Mouse (Mus musculus) layer of hippocampus, adult 18-20 months (tissue): ENCODE data around the gene Sncb. TPM values are rescaled to one million over a fixed set of nuclear protein-coding genes. Genes with fewer than 3 reads are reported as not detected.
"Not testable (repeated sequence)": the region's sequence is repeated elsewhere in the genome, so short reads cannot be mapped to it uniquely, and the experiment has no call there.

Experiments used
- DNase-seq, 2 experiments: peaks; one replicate each; pipeline ENCODE4 v3.0.0; 2022; ENCODE audit warnings: low spot score in 2 of 2
- long read RNA-seq: library from polyadenylated mRNA; stranded (forward); transcript quantifications from one replicate; pipeline ENCODE4 v2.0.0, GENCODE M21; 2021
- total RNA-seq, 2 experiments: library from RNA; stranded (reverse); gene quantifications; 2 replicates each; pipeline ENCODE4 v1.2.3; 2021

Sncb gene
- 100 to 1,000 TPM; 687 to 705 TPM for total RNA-seq
- long read RNA-seq, transcript Sncb-201 (6 exons, 1,351 nt), result major isoform, 207 of 238 reads
- long read RNA-seq, partial matches to known transcripts, result 10 of 238 reads
- long read RNA-seq, other reads (novel, unspliced or antisense), result 19 of 238 reads

DNA sequence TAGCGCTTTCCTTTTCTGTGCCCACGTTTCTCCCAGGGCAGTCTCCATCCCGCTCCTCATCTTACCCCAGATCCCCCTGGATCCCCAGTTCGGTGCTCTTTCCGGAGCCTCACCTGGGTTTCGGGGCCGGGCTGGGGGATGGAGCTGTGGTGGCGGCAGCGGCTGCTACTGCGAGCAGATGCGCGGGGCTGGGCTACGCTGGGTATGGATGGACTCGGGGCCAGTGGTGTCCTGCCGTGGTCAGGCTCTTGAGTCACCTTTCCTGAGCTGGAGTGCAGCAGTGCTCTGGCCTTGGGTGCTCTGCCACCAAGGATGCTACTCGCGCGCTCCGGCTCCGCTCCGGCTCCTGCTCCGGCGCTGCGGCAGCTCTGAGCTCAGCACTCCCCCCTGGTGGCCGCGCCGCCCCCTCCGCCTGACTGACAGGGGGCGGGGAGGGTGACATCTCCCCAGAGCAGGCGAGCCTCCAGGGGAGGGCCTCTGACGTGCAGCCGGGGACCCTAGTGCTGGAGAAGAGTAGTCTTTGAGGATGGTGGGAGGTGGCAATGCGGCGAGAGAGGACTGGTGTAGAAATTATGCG, at the start of gene Sncb:
TSS of gene Sncb (minus strand) at position 404 of the 577 bp plus-strand sequence.
- peak; percentile 84 to 86 for DNase-seq

DNA sequence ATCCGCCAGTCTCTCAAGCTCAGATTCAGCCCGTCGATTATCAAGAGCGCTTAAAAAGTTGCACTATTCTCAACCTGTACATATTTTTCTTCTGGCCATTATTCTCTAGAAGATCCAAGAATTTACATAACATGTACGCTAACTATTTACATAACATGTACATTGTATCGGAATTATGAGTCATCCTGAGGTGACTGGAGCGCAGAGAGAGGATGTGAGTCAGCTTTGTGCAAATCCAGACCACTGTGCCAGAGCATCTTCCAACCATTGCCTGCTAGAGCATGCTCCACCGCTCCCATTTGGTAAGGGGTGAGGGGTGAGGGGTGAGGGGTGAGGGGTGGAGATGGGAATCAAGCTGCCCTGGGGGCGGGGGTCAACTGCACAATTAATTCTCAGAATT, 47.0 kb upstream of the Sncb start:
- DNase-seq, result no peak

DNA sequence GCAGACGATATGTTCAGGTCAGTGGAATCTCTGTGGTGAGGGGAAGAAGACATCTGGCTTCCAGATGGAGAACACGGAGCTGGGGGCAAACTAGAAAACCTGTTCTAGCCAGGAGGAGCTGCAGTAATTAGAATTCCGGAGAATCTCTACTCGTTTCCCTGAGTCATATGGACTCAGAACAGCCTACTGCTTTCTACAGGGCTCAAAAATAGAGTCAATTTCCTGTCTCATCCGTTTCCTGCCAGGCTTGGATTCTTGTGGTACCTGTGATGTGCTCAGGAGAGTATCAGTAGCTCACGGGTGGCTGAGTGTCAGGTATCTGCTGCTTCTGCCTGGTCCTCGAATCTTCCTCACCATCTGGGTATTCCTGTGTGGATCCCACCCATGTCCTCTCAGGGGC, 45.1 kb upstream of the Sncb start:
- peak in 1 of 2 experiments; percentile 24 for DNase-seq

DNA sequence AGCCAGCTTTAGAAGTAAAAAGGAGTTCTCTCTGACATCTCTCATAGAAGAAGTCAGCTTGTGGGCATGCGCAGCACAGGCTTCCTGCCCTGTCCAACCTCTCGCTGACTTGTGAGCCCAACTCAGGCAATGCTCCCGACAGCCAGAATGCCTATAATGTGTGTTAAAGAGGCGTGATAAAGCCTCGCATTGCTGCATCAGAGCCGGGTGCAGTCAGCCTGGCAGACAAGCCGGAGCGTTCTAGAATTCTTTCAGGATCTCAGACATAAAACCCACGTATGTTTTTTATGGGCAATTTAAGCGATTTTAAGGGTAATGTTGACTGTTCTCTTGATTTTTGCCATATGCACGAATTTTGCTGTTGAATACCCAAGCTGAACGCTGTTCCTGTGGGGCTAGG, 41.7 kb upstream of the Sncb start:
- DNase-seq, result peak in 1 of 2 experiments; percentile 41

DNA sequence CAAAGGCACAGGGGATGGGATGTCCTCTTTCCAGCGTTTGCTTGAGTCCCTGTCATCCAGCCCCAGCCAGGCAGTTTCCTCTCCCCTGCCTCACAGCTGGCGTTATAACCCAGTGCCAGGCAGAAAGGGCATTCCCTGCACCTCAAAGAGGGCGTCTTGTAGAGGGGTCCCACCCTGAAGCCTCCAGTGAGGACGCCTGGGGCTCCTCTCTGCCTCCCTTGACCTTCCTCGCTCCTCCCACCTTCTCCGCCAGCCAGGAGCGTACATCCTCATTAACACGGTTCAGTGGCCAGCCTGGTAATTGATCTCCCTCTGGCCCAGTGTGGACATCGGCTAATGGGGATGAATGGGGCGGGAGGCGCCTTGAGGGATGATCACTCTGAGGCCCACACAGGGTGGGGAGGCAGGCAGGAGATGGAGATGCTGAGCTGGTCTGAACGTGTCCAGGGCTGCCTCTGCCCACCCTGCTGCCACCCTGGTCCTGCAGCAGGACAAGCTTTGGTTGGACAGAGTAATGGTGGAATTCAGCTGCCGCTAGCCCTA, 40.1 kb upstream of the Sncb start:
- DNase-seq, result no peak

DNA sequence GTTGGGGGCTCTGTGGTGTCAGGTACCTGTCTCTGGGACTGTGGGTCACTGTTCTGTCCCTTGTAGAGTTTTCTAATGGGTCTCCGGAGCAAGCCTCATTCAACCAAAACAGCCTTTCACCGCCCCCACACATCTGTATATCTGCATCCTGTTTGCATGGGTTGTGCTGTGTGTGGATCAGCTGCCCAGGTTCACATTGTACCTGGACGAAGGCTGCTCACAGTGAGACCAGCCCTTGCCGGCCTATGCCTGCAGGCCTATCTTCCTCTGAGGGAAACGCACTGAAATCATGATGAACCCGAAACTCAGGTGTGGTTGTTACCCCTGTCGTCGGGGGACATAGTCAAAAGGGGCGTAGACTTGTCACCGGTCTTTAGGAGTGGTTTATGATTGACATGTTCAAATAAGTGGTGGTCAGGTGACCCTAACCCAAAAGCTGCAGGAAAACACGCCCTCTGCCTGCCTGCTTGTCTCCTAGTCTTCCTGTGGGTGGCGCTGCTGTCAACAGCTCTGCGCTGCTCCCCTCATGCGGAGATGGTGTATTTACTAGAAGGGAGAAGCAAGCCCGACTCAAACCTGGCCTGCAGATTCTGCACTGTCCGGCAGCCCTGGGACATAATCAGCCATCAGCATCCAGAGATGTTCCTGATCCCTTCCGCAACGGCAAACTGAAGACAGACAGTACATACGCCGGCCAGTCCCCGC, 38.9 kb upstream of the Sncb start:
- DNase-seq, result peak; percentile 66 to 81

DNA sequence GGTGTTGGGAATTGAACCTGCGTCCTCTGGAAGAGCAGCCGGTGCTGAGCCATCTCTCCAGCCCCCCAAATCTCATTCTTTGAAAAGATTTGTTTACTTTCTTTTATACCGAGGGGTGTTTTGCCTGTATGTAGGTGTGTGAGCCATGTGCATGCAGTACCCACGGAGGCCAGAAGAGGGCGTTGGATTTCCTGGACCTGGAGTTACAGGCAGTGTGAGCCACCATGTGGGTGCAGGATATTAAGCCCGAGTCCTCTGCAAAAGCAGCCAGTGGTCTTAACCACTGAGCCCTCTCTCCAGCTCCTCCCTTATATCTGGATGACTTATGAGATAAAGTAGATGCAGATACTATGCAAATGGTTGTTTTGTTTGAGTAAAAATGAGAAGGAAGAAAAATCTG, 36.6 kb upstream of the Sncb start:
- DNase-seq, result no peak

DNA sequence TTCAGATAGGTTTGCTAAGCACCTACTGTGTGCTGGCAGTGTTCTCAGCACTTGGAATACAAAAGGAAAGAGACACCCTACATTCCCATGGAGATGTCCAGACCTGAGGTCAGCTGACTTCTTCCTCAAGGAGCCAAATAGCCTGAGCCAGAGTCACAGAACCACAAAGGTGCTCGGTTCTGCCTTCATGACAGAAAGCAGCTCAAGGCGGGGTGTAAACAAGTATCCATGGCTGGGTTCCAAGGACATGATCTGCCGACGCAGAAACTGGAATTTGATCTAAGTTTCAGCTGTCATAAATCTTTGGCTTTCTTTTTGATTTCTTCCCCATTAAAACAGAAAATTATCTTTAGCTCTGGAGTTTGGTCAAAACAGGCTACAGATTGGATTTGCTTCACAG, 33.8 kb upstream of the Sncb start:
- DNase-seq, result peak in 1 of 2 experiments; percentile 59

DNA sequence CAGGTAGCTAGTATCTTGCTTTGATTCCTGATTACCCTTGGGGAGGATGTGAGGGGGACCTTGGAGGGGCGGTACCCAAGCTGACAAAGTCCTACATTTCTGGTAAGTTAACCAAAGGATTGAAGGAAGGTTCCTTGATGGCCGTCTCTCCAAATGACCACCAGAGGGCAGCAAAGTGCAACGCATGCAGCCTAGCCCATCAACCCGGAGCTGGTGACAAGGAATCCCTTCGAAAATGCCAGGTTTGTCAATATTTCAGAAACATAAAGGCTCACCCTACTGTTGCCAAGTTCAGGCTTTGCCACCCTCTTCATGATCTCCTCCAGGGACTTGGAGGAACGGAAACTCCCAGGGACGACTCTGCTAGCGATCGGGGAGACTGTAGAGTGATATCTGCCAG, 33.3 kb upstream of the Sncb start:
- DNase-seq, result peak; percentile 79 to 93

DNA sequence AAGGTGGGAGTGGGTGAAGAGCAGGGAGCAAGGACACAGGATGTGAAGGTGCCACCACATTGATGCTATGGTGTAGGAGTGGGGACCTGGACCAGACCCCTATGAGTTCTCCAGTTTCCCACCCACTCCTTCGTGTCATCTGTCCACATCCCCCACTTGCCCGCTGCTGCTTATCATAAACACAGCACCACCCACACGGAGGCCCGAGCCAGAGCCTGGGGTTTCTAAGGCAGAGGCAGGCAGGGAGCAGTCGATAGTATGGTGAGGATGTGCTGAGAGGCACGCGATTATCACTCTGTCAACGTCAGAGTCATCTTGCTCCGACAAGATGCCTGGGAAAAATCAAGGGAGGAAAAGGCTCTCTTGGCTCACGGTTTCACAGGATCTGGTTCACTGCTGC, 32.3 kb upstream of the Sncb start:
- peak; percentile 65 to 83 for DNase-seq

DNA sequence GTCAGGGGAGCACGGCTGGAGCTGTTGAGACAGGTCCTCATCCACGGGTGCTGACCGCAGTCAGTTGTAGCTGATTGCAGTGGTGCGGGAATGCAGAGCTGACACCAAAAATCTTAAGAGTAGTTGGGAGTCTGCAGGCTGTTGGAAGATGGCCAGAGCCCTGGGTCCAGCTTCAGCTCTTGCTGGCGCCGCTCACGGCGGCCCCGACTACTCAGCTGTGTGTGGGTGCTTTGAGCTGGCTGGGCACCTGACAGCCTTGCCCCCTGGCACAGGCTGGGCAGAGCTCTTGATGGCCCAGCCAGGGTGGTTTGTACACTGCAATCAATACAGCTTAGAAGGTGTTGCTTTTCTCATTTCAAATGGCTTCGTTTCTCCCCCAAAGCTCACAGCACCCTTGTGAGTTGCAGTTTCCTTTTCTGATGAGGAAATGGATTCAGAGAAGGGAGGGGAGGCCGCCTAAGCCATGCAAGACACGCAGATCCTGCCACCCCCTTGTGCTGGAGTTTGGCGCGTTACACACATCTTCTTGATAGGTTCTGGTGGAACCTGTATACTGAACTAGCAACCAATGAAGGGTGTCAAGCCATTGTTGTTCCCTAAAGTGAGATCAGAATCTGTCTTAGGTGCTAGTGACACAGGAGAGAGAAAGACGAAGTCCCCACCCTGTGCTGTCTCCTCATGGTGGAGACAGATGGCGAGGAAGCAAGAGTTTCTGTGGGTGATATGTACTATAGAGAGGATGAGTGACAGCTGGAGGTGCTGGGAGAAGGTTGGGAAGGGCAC, 31.7 kb upstream of the Sncb start:
- DNase-seq, result no peak

DNA sequence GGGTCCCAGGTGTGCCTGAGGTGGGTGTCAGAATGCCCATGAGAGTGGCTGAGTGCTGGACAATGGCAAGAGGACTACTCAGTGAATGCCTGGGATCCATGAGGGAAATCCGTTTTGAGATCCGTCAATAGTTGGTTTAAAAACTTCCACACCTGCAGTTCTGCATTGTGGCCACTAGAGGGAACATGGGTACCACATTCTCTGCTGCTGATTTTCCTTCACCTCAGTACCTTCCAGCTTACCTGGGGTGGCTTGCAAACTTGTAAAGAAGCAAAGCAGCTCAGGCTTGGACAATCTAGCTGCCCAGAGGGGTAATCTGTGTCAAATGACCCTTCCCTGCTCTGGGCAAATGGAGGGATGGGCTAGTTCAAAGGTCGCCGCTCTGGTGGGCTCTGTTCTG, 31.0 kb upstream of the Sncb start:
- peak in 1 of 2 experiments; percentile 79 for DNase-seq

DNA sequence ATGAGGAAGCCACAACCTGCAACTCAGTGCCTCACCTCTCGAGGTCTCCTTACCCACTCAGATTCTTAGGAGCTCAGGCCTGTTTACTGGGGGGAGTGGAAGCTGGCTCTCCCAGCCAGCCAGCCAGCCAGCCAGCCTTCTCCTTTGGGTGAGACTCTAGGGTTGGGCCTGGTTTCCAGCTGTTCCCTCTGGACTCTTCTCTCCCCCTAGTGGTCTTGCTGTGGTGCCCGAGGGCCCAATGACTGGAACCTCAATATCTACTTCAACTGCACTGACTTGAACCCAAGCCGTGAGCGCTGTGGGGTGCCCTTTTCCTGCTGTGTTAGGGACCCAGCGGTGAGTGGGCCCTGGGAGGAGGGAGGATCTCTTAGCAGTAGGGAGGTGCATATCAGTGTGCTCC, 28.4 kb upstream of the Sncb start:
- DNase-seq, result no peak

DNA sequence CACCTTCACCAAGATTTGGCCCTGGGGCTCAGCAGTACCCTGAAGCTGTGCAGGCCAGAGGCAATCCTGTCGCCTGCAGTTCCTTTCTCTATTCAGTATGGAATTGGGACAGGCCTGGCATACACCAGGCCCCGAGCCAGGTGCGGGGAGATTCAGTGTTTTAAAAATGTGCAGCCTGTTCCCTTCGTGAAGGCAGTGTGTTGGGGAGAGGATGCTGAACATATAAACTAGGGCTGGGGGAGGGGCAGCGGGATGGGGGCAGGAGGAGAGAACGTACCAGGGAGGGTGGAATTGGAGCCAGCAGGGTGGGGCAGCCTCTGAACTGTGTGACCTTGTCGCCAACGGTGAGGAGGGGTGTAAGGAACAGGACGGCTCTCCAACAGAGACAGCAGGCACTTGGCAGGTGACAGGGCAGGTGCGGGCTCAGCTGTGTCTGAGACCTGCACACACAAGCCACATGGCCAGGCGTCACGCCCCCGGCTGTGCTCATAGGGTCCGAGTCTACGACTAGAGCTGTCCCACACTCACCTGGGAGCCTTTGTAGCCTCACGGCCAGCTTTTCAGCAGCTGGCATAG, 27.7 kb upstream of the Sncb start:
- peak in 1 of 2 experiments; percentile 68 for DNase-seq

DNA sequence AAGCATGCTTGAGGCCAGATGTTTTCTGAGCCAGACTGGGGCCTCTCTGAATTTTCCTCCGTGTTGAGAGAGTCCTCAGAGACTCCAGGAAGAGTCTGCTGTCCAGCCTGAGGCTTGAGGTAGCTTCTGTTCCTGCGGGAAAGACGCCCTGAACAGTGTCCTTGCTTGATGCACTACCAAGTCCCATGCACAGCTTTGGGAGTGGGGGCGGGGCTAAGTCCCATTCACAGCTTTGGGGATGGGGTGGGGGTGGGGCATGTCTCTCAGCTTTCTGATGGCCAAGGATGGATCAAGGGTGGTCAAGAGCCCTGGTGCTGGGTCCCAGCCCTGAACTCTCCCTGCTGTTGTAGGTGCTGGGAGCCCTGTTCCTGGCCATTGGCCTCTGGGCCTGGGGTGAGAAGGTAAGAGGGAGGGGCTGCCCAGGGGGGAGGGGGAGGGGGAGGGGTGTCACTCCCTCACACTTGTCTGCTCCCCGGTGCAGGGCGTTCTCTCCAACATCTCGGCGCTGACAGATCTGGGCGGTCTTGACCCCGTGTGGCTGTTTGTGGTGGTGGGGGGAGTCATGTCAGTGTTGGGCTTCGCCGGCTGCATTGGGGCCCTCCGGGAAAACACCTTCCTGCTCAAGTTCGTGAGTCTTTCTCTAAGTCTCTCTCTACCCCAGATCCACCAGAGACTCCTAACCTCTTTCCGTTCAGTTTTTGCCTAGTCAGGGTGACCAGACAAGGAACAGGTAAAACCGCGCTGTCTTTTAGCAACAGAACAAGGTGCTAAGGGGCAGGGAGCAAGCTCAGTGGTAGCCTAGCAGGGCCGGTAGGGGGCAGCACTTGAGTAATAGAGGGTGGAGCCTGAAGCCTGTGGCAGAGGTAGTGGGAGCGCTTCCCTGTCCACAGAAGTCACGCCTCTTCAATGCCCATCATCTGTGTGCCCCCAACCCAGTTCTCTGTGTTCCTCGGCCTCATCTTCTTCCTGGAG, 26.1 kb upstream of the Sncb start:
- no peak for DNase-seq

DNA sequence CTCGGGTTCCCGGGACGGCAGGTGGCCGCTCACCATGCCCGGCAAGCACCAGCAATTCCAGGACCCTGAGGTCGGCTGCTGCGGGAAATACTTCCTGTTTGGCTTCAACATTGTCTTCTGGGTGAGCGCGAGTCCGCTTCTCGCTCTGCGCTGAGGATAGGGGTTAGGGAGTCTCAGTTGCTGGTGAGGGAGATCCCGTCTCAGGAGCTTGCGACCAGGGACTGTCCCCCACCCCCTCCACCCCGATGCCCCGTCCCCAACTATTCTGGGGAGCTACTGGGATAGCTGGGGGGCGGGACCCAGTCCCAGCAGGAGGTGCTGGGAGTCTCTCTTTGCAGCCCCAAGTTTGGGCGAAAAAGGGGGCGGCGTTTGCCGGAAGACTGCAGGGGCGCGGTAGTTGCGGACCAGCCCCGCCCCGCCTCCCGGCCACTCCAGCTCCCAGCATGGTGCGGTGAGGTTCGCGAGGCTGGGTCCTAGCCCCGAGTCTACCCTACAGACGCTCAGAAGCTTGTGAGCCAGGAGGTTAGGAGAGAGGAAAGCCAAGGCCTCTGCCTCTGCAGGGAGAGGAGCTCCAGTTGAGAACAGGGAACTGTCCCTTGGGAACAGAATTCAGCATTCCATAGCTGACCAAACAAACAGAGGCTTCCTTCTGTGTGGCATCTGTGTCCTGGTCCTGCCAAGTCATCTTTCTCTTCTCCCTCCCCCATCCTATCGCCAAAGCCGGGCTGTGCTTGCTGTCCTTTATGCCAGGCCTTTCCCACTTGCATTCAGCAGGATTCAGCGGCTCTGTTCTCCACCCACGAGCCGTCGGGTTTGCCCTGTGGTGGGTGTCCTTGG, 23.4 kb upstream of the Sncb start:
- DNase-seq, result peak in 1 of 2 experiments; percentile 66

DNA sequence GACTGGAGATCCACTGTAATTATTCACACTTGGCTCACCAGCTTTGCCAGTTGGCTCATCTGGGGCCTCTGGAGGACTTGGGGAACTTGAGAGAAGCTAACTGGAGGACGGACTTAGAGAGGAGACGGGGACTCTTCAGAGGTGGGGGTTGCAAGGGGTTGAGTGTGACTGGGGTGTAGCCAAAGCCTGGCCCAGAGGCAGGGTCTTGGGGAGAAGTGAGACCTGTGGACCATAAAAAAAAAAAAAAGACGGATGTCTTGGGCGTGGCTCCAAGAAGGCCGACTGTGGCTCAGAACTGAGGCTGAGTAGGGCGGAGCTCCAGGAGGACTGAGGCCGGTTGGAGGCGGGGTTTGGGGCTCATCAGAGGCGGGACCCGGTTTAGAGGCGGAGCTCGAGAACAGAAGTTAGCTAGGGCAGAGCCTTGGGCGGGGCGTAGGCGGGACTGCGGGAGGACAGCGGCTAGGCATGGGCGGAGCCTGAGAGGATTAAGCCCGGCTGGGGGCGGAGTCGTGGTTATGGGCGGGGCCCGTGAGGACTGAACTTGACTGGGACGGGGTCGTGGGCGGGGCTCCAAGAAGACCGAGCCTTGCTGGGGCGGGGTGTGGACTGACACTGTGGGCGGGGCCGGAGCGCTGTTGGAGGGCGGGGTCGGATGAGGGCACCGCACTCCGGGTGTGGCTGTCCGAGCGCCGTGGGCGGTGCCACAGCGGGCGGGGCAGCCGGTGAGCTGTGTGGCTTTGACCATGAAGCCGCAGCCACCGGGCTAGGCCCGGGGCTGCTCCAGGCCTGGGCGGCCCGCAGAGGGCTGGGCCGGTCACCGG, 22.6 kb upstream of the Sncb start, which contains the start of gene Tspan17:
TSS of gene Tspan17 (plus strand) at position 638 of the 821 bp plus-strand sequence.
- peak; percentile 94 to 96 for DNase-seq

DNA sequence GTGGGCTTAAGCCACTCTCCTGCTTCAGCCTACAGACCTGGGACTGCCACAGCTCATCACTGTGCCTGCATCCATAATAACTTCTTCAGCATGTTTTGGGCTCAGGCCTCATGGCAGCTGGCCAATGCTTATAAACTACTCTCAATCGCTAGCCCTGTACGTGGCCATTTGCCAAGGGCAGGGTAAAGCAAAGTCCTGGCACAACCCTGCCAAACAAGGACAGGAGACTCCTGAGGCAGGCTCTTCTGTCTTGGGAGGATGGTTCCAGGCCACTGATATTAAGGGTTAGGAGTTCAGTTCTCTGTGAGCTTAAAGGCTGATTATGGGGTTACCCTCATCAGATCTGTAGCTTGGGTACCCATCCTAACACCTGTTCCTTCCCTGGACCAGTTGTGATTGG, 21.2 kb upstream of the Sncb start:
- not testable (repeated sequence) for DNase-seq
